Mouse (Mus musculus) kidney, postnatal 14 days (tissue): ENCODE measurements around the gene Srek1.
A peak's percentile ranks its signal among the peaks of the same experiment; 100 is the strongest.

ENCODE experiments used
- DNase-seq: peaks from one replicate; pipeline ENCODE4 v3.0.0; 2022; ENCODE audit warnings: mixed read lengths

Srek1 gene

DNA sequence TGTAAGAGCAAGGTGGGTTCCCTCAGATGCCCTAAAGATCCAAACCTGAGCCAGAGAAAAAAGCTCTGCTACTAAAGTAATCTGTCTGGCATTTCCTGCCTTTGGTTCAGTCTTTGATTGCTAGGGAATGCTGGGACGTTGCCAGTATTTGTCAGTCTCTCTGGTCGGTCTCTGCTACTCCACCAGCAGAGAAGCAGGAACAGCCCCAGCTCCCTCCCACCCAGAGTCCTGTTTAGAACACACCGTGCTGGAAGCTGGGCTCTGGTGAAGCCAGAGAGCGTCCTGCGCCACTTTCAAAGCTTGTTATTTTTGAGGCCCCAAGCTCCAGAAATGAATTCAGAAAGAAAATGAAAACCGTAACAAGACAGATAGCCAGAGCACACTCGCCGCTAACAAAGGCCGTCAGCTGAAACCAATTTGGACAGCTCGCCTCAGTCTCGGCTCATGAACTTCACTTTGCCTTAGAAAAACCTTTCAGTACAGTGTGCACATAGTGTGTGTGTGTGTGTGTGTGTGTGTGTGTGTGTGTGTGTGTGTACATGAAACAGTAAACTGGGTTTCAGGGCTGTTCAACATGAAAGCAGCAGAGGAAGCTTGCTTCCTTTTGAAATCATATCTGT, 62.9 kb downstream of the Srek1 start:
- DNase-seq: peak; percentile 65

DNA sequence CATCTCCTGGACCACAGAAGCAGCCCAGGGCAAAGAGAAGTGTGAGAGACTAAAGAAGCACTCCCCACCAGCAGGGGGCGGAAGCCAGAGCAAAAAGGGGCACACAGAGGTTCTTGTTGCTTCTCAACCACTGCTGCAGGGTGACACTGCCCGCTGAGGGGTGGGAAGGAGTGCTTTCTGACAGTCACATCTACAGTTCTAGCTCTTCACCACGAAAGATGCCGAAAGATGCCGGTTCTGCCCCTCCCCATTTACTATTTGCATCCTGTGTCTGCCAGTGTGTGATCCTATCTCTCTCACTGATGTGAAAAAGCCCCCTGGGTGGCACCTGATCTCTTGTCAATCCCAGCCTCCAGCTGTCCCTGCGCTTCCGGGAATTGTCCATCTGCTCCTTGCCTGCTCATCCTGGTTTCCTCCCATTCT, 64.0 kb downstream of the Srek1 start:
- peak; percentile 25 for DNase-seq

DNA sequence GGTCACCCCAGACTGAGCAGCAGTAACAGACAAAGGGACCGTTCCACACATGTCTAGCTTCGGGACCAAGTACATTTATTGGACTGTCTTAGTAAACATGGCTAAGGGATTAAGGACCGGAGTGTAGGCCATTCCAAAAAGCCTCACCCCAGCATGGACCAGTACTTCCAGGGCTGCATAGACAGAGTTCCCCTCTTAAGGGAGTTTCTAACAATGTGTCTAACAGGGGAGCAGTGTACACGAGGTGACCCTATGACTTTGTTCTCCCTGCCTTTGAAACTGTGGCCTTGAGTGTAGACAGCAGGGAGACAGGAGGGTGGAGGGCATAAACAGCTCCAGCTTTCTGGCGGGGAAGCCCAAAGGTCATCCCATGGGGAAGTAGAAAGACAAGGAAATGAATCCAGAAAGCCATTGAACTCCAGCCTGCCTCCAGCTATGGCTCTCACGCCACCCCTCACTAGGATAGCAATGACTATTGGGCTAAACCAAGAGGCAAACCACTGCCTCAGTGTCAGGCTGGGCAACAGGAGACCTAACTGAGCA, 68.9 kb downstream of the Srek1 start:
- DNase-seq: no peak

DNA sequence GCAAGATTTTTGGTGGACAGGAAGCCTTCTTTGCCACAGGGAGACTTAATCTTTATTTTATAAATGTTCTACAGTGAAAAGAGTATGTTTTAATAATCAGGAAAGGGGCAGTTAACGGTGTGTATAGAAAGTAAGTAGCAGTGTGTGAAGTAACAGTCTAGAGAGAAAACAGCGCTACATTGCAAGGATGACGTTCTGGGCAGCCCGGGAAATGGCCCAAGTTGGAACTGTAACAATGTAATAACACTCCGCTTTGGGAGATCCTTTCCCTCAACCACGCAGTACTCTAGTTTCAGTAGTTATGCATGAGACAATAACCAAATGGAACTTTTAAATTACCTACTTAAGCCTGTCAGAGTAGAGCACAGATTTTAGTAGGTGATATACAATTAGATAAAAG, 70.6 kb downstream of the Srek1 start:
- no peak for DNase-seq

DNA sequence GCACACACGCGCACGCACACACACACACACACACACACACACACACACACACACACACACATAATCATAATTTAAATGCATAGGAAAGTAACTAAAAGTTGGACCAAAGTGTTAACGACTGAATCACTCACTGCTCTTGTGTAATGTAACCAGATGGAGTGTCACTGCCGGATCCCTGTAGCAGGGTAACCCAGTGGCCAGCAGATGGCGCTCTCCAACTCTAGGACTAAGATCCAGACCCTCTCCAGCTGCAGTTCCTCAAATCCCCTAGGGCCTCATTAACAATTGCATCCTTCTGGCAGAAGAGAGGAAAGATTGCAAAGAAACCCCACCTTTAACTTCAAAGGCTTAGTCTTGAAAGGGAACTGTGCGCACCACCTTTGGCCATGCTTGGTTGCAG, 71.0 kb downstream of the Srek1 start:
- DNase-seq: peak; percentile 84

DNA sequence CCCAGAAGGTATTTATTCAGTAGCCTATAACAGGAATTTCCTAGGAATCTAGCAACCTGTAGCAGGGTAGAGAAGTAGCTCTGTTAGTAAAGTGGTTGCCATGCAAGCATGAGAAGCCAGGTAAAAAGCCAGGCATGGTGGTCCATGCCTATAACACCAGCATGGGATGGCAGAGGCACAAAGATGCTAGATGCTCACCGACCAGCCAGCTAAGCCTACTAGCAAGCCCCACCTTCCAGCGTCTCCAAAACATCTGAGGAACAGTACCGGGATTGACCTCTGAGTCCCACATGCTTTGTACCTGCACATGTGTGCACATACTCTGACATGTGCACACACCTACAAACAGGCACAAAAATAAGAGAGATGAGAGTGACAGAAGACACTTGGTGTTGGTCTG, 72.1 kb downstream of the Srek1 start:
- no peak for DNase-seq

DNA sequence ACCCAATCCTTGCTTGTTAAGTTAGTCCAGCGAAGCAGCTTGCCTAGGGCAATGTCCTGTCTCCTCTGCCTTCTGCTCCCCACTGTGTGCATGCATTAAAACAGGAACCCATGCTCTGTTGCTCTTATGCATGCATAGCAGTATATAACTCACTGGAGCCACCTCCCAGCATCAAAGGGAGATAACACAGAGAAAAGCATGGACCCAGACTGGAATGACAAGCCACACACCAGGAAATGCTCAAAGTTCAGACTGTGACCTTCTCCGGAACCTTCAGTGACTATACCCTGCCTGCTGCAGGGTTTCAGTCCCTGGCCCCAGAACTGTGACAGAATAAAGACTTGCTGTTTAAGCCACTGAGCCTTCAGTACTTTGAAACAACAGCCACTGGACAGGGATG, 73.7 kb downstream of the Srek1 start:
- DNase-seq: no peak

DNA sequence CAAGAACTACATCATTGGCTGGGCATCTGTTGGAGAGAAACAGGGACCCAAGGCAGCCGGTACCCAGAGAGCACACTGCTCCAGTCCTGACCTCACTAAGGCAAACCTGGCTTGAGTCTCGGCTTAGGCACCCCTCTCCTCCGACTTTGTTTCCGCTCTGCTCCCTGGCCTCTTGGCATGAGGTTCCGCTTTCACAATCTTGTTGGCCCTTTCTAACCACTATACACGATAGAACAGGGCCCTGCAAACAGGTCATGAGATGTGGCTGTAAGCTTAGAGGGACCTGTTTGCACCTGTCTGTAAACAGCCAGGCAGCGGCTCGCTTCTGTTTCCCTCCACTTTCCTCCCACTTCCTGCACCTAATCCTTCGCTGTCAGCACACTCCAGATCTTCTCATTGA, 76.4 kb downstream of the Srek1 start:
- DNase-seq: no peak

DNA sequence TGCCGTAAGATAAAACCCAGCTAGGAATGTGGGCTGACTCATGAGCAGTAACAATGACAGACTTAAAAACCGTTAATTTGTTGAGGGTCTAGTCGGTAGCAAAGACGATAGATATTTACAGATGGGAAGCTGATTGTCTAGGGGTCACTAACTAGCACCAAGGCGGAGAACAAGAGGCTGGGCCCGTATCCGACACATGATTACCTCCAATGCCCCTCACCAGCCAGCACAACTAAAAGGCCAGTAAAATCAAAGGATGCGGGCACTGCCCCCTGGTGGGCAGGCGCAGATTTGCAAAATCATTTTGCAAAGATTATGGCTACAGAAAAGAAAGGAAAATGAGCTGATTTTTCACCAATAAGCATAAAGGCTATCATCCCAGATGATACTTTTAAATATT, 78.2 kb downstream of the Srek1 start:
- peak; percentile 23 for DNase-seq

DNA sequence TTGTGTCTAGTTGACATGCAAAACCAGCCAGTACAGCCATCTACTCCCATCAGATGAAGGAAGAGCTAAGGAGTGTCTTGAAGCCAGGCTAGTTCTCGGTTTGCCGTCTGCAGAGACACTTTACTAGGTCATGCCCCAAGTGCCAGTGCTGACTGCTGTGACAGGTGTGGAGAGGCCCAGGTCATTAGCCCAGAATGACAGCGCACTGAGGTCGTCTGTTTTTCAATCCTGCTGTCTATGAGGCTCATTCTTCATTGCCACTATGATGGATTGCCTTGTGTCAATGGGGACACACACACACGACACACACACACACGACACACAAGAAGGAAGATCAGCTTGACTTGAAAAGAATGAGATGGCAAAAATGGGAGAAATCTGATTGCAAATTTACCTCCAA, 79.0 kb downstream of the Srek1 start:
- no peak for DNase-seq
